ENCODE assay signal across 12 mouse cellular contexts in genomic region chr5:132067750-132068739, GRCm38 (mm10).
DNase-seq lines count a peak whose midpoint lies in the region; ATAC-seq and TF ChIP-seq lines count a peak whose summit lies in the region.
"Had no signal": no experiment of that assay in that cellular context is flagged by ENCODE, and none has a peak within 500 bp of the region (broad histone marks: within the 10 kb centered on the region; RNA-seq: fewer than 3 reads in every experiment).

No protein-coding gene starts in this region.

- H3K9ac ChIP-seq in midbrain, postnatal 0 days (replicated peaks; ENCODE audit: low read length, poor library complexity, severe bottlenecking) = no peak overlapping the region
- no peak overlapping the region for H3K9ac ChIP-seq in midbrain, embryonic 13.5 days (replicated peaks)
- H3K9ac ChIP-seq in limb, embryonic 12.5 days (replicated peaks) = no peak overlapping the region
- H3K9ac ChIP-seq: liver, embryonic 14.5 days had no signal

- H3K4me1 ChIP-seq in midbrain, postnatal 0 days (ENCODE audit: insufficient read depth, low read length) = peaks cover under 1% of the 10 kb centered on the region; the same call in 1 of the 2 replicates
- peaks cover 22% of the 10 kb centered on the region for H3K4me1 ChIP-seq in midbrain, embryonic 13.5 days (replicated peaks)
- H3K4me1 ChIP-seq in limb, embryonic 12.5 days (replicated peaks) = peaks cover 40% of the 10 kb centered on the region

- H3K36me3 ChIP-seq in midbrain, postnatal 0 days (ENCODE audit: insufficient read depth, low read length) = no peaks in the 10 kb centered on the region
- no peaks in the 10 kb centered on the region for H3K36me3 ChIP-seq in midbrain, embryonic 13.5 days
- no peaks in the 10 kb centered on the region for H3K36me3 ChIP-seq in limb, embryonic 12.5 days

- no peak overlapping the region for H3K4me2 ChIP-seq in midbrain, postnatal 0 days (ENCODE audit: low read depth, low read length, poor library complexity, severe bottlenecking)
- no peak overlapping the region for H3K4me2 ChIP-seq in midbrain, embryonic 13.5 days (replicated peaks)
- H3K4me2 ChIP-seq in limb, embryonic 12.5 days = 0 out of 2 replicates have a peak overlapping the region, but pooled peaks have one; percentile 17

- DNase-seq in embryo, embryonic 10.5 days (ENCODE audit: low spot score) = peak; percentile 24
- DNase-seq in embryo, embryonic 9.5 days (ENCODE audit: extremely low spot score) = no peak
- DNase-seq in midbrain, postnatal 0 days (ENCODE audit: low spot score) = peak; percentile 34
- DNase-seq in adrenal gland, postnatal 4 days (ENCODE audit: low spot score in 2 of 2) = no peak
- no peak for DNase-seq in Muller cell, postnatal 12 days (ENCODE audit: inconsistent ontology term)
- DNase-seq in cerebellum, adult 9-11 months = no peak
- DNase-seq: adrenal gland, adult 8-10 months; heart, postnatal 36 days had no signal

- no peak for TF ChIP-seq CTCF in midbrain, postnatal 0 days (IDR thresholded peaks at IDR 0.05)

- 68% methylated on average over 10 of the region's 10 CpGs for WGBS in midbrain, postnatal 0 days
- 64% methylated on average over 10 of the region's 10 CpGs for WGBS in midbrain, embryonic 13.5 days
- WGBS in limb, embryonic 12.5 days = 15% methylated on average over 10 of the region's 10 CpGs

- H3K27ac ChIP-seq in midbrain, postnatal 0 days (ENCODE audit: low read depth, low read length) = no peak overlapping the region
- H3K27ac ChIP-seq in midbrain, embryonic 13.5 days = no peak overlapping the region
- H3K27ac ChIP-seq in limb, embryonic 12.5 days = no peak overlapping the region
- H3K27ac ChIP-seq: liver, embryonic 14.5 days had no signal

- no peak overlapping the region for H3K4me3 ChIP-seq in midbrain, postnatal 0 days (ENCODE audit: low read depth, low read length)
- H3K4me3 ChIP-seq in midbrain, embryonic 13.5 days (replicated peaks) = no peak overlapping the region
- H3K4me3 ChIP-seq in limb, embryonic 12.5 days (replicated peaks) = no peak overlapping the region
- H3K4me3 ChIP-seq: erythroblast, embryonic 14.5 days had no signal

- ATAC-seq in midbrain, postnatal 0 days (ENCODE audit: low FRiP score) = no peak
- ATAC-seq in midbrain, embryonic 13.5 days = no peak
- peak; percentile 90 for ATAC-seq in limb, embryonic 12.5 days (ENCODE audit: insufficient number of reproducible peaks, insufficient read depth, low FRiP score, low TSS enrichment, low read depth)

- H3K27me3 ChIP-seq in midbrain, postnatal 0 days (ENCODE audit: insufficient read depth, low read length) = no peaks in the 10 kb centered on the region
- H3K27me3 ChIP-seq in midbrain, embryonic 13.5 days = peaks cover 9% of the 10 kb centered on the region; the same call in 1 of the 2 replicates
- H3K27me3 ChIP-seq in limb, embryonic 12.5 days = peaks cover 12% of the 10 kb centered on the region

- H3K9me3 ChIP-seq in midbrain, postnatal 0 days (ENCODE audit: low read length) = no peaks in the 10 kb centered on the region
- H3K9me3 ChIP-seq in midbrain, embryonic 13.5 days = no peaks in the 10 kb centered on the region
- peaks cover 6% of the 10 kb centered on the region; the same call in 1 of the 2 replicates for H3K9me3 ChIP-seq in limb, embryonic 12.5 days

Comparison
In these comparisons a context has a peak if more than half of its experiments do, and no peak if none do; other contexts are left out.
1. DNase-seq: peak in embryo, embryonic 10.5 days (single experiment) and midbrain, postnatal 0 days (single experiment); none in embryo, embryonic 9.5 days (single experiment), adrenal gland, postnatal 4 days (0 of 2), Muller cell, postnatal 12 days (single experiment) and cerebellum, adult 9-11 months (single experiment).